Mouse (Mus musculus) C2C12 (cell line): ENCODE results near the gene Nfib.

ENCODE experiments used
- CTCF ChIP-seq: IDR thresholded peaks from one replicate; pipeline ENCODE4 v1.5.1; 2011; ENCODE audit not compliant: control insufficient read depth, insufficient read depth, insufficient read length
- MYOD1 ChIP-seq: IDR thresholded peaks from one replicate; pipeline ENCODE4 v1.6.1; 2011; ENCODE audit warnings: low read depth; ENCODE audit not compliant: control insufficient read depth, insufficient read length

DNA sequence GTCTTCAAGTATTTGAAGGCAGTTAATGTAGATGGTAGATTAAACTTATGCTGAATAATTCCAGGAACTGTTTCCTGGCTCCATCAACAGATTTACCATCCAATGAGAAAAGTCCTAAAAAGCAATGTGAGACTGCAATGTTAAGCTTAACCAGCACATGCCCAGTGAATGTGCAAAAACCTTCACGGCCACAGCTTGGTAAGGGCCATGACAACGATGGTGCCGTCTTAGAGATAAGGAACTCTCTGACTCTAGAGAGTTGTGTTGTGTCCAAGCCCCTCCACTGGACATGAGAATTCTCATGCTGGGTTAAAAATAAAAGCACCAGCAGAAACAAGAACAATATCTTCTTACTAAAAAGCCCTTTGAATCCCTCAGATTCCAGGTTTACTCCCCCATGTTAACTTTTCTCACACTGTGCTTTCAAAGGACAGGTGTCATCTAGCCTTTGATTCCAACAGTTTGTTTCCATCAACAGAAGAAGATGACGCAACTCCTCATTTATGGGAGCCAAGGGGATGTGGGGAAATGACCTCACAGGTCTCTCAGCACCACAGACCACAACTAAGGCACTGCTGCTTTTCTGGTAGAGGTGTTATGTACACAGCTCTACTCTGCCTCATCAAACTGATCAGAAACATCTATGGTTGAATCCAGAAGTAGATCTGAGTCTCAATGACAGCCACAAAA, 340.7 kb downstream of the Nfib start:
- TF ChIP-seq CTCF (no peak), MYOD1 (peak; percentile 54)
